Mouse (Mus musculus) neural tube, embryonic 14.5 days (tissue): Measurements from ENCODE around the gene Zfp30. TPM values are rescaled to one million over a fixed set of nuclear protein-coding genes. Genes with fewer than 3 reads are reported as not detected.

Source experiments
- ATAC-seq: fragments of 200-750 bp; cut with Nextera tagmentation; 2 replicates; pipeline ENCODE4 v1.8.0; 2017; ENCODE audit warnings: low read depth, mild to moderate bottlenecking, moderate TSS enrichment, moderate library complexity
- H3K27ac ChIP-seq: fragments of 300-500 bp; sonication (generic); 2 replicates; pipeline ENCODE4 v1.5.1; 2014; ENCODE audit warnings: low read depth, mild to moderate bottlenecking, control low read depth, low read length, moderate library complexity, mixed read lengths
- H3K27me3 ChIP-seq: fragments of 300-500 bp; sonication (generic); 2 replicates; pipeline ENCODE4 v1.6.1; 2014; ENCODE audit warnings: low read length; ENCODE audit not compliant: control insufficient read depth, insufficient read depth
- H3K36me3 ChIP-seq: fragments of 300-500 bp; sonication (generic); 2 replicates; pipeline ENCODE4 v1.6.1; 2014; ENCODE audit warnings: low read length, mixed read lengths; ENCODE audit not compliant: control insufficient read depth, insufficient read depth
- H3K4me1 ChIP-seq: fragments of 300-500 bp; sonication (generic); 2 replicates; pipeline ENCODE4 v1.6.1; 2014; ENCODE audit warnings: low read length; ENCODE audit not compliant: control insufficient read depth, insufficient read depth
- H3K4me2 ChIP-seq: fragments of 300-500 bp; sonication (generic); 2 replicates; pipeline ENCODE4 v1.6.1; 2014; ENCODE audit warnings: mild to moderate bottlenecking, low read depth, low read length, control low read depth
- H3K4me3 ChIP-seq: fragments of 300-500 bp; sonication (generic); 2 replicates; pipeline ENCODE4 v1.5.1; 2014; ENCODE audit warnings: low read depth, low read length, control low read depth, mixed read lengths
- H3K9ac ChIP-seq: fragments of 300-500 bp; sonication (generic); replicated peaks from 2 replicates; pipeline ENCODE4 v1.6.1; 2014; ENCODE audit warnings: low read depth, mild to moderate bottlenecking, control low read depth, low read length, mixed read lengths
- H3K9me3 ChIP-seq: fragments of 300-500 bp; sonication (generic); 2 replicates; pipeline ENCODE4 v1.6.1; 2016; ENCODE audit warnings: low read length; ENCODE audit not compliant: control insufficient read depth
- WGBS: fragments of 180-500 bp; shearing (Covaris S2); extraction: QIAGEN DNeasy Blood & Tissue Kit; methylation state at CpG from one replicate; pipeline ENCODE4 v1.1.7; 2014; 5-methylcytosine and 5-hydroxymethylcytosine counted together
- polyA plus RNA-seq: library from polyadenylated mRNA; unstranded; fragments of >200 nt; fragmentation: Nextera tagmentation; extraction: Ambion mirVana; gene quantifications from 2 replicates; pipeline ENCODE4 v1.2.1, GENCODE M21; 2014

Gene Zfp30
- 13.9 and 15.2 TPM in 2 replicates for polyA plus RNA-seq

GRCm38 (mm10) chr7:29783871-29784551 is at the start of gene Zfp30:
Gene Zfp30, plus strand, starts transcription at chr7:29783998.
- peak; percentile 97 for ATAC-seq
- H3K27ac ChIP-seq = peak within 1 kb of the TSS; percentile 94

GRCm38 (mm10) chr7:29742258-29742657 is 41.5 kb upstream of the Zfp30 start:
- Histone ChIP-seq H3K9ac (no peak overlapping the region), H3K4me1 (no peaks in the 10 kb centered on the region), H3K4me2 (no peak overlapping the region), H3K27me3 (no peaks in the 10 kb centered on the region), H3K9me3 (no peaks in the 10 kb centered on the region), H3K36me3 (no peaks in the 10 kb centered on the region), H3K4me3 (no peak overlapping the region), H3K27ac (no peak overlapping the region)
- no peak for ATAC-seq
- 84% methylated on average over 3 of the region's 3 CpGs for WGBS

More at GRCm38 (mm10) chr7:29783871-29784551, at the start of gene Zfp30:
- peak within 1 kb of the TSS; percentile 60 for H3K4me2 ChIP-seq
- H3K9me3 ChIP-seq = no peaks in the 10 kb centered on the region
- under 1% methylated on average over 45 of the region's 45 CpGs for WGBS
- H3K4me1 ChIP-seq = peaks cover 15% of the 10 kb centered on the region
- H3K9ac ChIP-seq = peak within 1 kb of the TSS; percentile 79
- H3K36me3 ChIP-seq = peaks cover 3% of the 10 kb centered on the region
- H3K27me3 ChIP-seq = no peaks in the 10 kb centered on the region
- peak within 1 kb of the TSS; percentile 70 for H3K4me3 ChIP-seq

- 84% methylated on average over 5 of the region's 5 CpGs for WGBS
- Histone ChIP-seq H3K27me3 (no peaks in the 10 kb centered on the region), H3K36me3 (no peaks in the 10 kb centered on the region), H3K4me1 (no peaks in the 10 kb centered on the region), H3K27ac (no peak overlapping the region), H3K4me2 (no peak overlapping the region), H3K4me3 (no peak overlapping the region), H3K9ac (no peak overlapping the region), H3K9me3 (no peaks in the 10 kb centered on the region)
- ATAC-seq = no peak
Observed at GRCm38 (mm10) chr7:29760476-29760875, 23.3 kb upstream of the Zfp30 start.

- H3K27me3 ChIP-seq = no peaks in the 10 kb centered on the region
- peaks cover 12% of the 10 kb centered on the region for H3K4me1 ChIP-seq
- ATAC-seq = no peak
- H3K4me3 ChIP-seq = no peak overlapping the region
- H3K9ac ChIP-seq = no peak overlapping the region
- H3K36me3 ChIP-seq = no peaks in the 10 kb centered on the region
- no peak overlapping the region for H3K27ac ChIP-seq
- no peaks in the 10 kb centered on the region for H3K9me3 ChIP-seq
- 72% methylated on average over 7 of the region's 7 CpGs for WGBS
- no peak overlapping the region for H3K4me2 ChIP-seq
Observed at GRCm38 (mm10) chr7:29764702-29765101, 19.1 kb upstream of the Zfp30 start.

GRCm38 (mm10) chr7:29767058-29767686 is 16.6 kb upstream of the Zfp30 start:
- Histone ChIP-seq H3K4me2 (peak overlapping the region; percentile 72), H3K4me1 (peaks cover 12% of the 10 kb centered on the region), H3K27ac (peak overlapping the region; percentile 67), H3K4me3 (peak overlapping the region; percentile 57), H3K36me3 (no peaks in the 10 kb centered on the region; the same call in 1 of the 2 replicates), H3K27me3 (no peaks in the 10 kb centered on the region), H3K9ac (peak overlapping the region; percentile 64), H3K9me3 (no peaks in the 10 kb centered on the region)
- WGBS = 2% methylated on average over 15 of the region's 15 CpGs
- peak; percentile 56 for ATAC-seq

GRCm38 (mm10) chr7:29768090-29768900 is 15.5 kb upstream of the Zfp30 start, which contains the start of gene Zfp84:
Gene Zfp84, plus strand, starts transcription at chr7:29768552.
- under 1% methylated on average over 32 of the region's 32 CpGs for WGBS
- Histone ChIP-seq H3K27me3 (no peaks in the 10 kb centered on the region), H3K9me3 (no peaks in the 10 kb centered on the region), H3K4me2 (peak within 1 kb of the TSS; percentile 72), H3K4me1 (peaks cover 12% of the 10 kb centered on the region), H3K27ac (peak within 1 kb of the TSS; percentile 76; the same call in 1 of the 2 replicates), H3K4me3 (peak within 1 kb of the TSS; percentile 57), H3K9ac (peak within 1 kb of the TSS; percentile 64), H3K36me3 (peaks cover 3% of the 10 kb centered on the region; the same call in 1 of the 2 replicates)
- ATAC-seq = peak; percentile 94

GRCm38 (mm10) chr7:29768980-29769379 is 14.8 kb upstream of the Zfp30 start:
- Histone ChIP-seq H3K36me3 (peaks cover 9% of the 10 kb centered on the region; the same call in 1 of the 2 replicates), H3K4me3 (peak overlapping the region; percentile 57), H3K27ac (no peak overlapping the region), H3K4me2 (peak overlapping the region; percentile 72), H3K9me3 (no peaks in the 10 kb centered on the region), H3K27me3 (no peaks in the 10 kb centered on the region), H3K9ac (peak overlapping the region; percentile 58), H3K4me1 (peaks cover 12% of the 10 kb centered on the region)
- WGBS = 9% methylated on average over 10 of the region's 10 CpGs
- ATAC-seq = no peak

- Histone ChIP-seq H3K9ac (no peak overlapping the region), H3K27me3 (no peaks in the 10 kb centered on the region), H3K9me3 (no peaks in the 10 kb centered on the region), H3K4me3 (no peak overlapping the region), H3K27ac (no peak overlapping the region), H3K36me3 (peaks cover 45% of the 10 kb centered on the region), H3K4me1 (peaks cover 6% of the 10 kb centered on the region), H3K4me2 (no peak overlapping the region)
- WGBS = 89% methylated on average over 7 of the region's 7 CpGs
- ATAC-seq = no peak
Observed at GRCm38 (mm10) chr7:29773503-29773902, 10.3 kb upstream of the Zfp30 start.
